ENCODE assay signal across 28 mouse cellular contexts in genomic region chr16:46148661-46149341, GRCm38 (mm10). TPM values are rescaled to one million over a fixed set of nuclear protein-coding genes. Genes with fewer than 3 reads are reported as not detected.
DNase-seq lines count a peak whose midpoint lies in the region; ATAC-seq and TF ChIP-seq lines count a peak whose summit lies in the region.
"Had no signal": no experiment of that assay in that cellular context is flagged by ENCODE, and none has a peak within 500 bp of the region (broad histone marks: within the 10 kb centered on the region; RNA-seq: fewer than 3 reads in every experiment).

No protein-coding gene starts in this region.

- DNase-seq in forebrain, postnatal 0 days: peak; percentile 6
- DNase-seq in forebrain, embryonic 11.5 days (ENCODE audit: low spot score): no peak
- DNase-seq in left cerebral cortex, postnatal 14 days (ENCODE audit: low spot score in 2 of 2): peak; percentile 7 to 32
- no peak for DNase-seq in left cerebral cortex, adult 8-10 months (ENCODE audit: low spot score in 2 of 2)
- peak; percentile 22 for DNase-seq in telencephalon, adult 2 months (ENCODE audit: low read depth, low spot score)
- no peak for DNase-seq in thymus, adult 18-20 months
- no peak for DNase-seq in embryo, embryonic 10.5 days (ENCODE audit: low spot score)
- DNase-seq: adrenal gland, adult 2 months; cerebellum, adult 2 months; cerebellum, postnatal 36 days; gastrocnemius, adult 2 months; heart, postnatal 4 days; kidney, adult 9 months; liver, embryonic 13.5 days; lung, adult 2 months; lung, postnatal 14 days; midbrain, embryonic 14.5 days had no signal

- intact Hi-C loops in left cerebral cortex, postnatal 14 days (cut with DNase I): no loop called here

- no peak overlapping the region for H3K9ac ChIP-seq in forebrain, postnatal 0 days
- H3K9ac ChIP-seq in forebrain, embryonic 11.5 days (ENCODE audit: low read length): no peak overlapping the region
- H3K9ac ChIP-seq: embryonic facial prominence, embryonic 15.5 days; limb, embryonic 13.5 days; liver, embryonic 13.5 days; neural tube, embryonic 12.5 days had no signal

- peak; percentile 88 for ATAC-seq in forebrain, postnatal 0 days
- ATAC-seq in forebrain, embryonic 11.5 days (replicated peaks; ENCODE audit: low FRiP score): no peak
- ATAC-seq in common myeloid progenitor, adult 5-6 weeks (replicated peaks; ENCODE audit: low read depth, poor library complexity, severe bottlenecking): peak; percentile 88
- ATAC-seq: CD4-positive, CD25-positive, alpha-beta regulatory T cell, adult 4 months; hindbrain, embryonic 16.5 days; intestine, embryonic 16.5 days; Patski had no signal

- H3K4me3 ChIP-seq in forebrain, postnatal 0 days (ENCODE audit: low read depth, low read length): no peak overlapping the region
- no peak overlapping the region for H3K4me3 ChIP-seq in forebrain, embryonic 11.5 days (ENCODE audit: low read depth, low read length)
- H3K4me3 ChIP-seq: embryonic facial prominence, embryonic 15.5 days; gastrocnemius, adult 2 months; heart, embryonic 10.5 days; limb, embryonic 13.5 days; liver, embryonic 13.5 days; neural tube, embryonic 12.5 days had no signal

- H3K4me1 ChIP-seq in forebrain, postnatal 0 days (ENCODE audit: insufficient read depth): no peaks in the 10 kb centered on the region
- no peaks in the 10 kb centered on the region for H3K4me1 ChIP-seq in forebrain, embryonic 11.5 days (replicated peaks; ENCODE audit: control insufficient read depth, insufficient read depth, low read length)
- H3K4me1 ChIP-seq: embryonic facial prominence, embryonic 15.5 days; limb, embryonic 13.5 days; liver, embryonic 13.5 days; neural tube, embryonic 12.5 days had no signal

- 52% methylated on average over 3 of the region's 3 CpGs for WGBS in forebrain, postnatal 0 days
- 78% methylated on average over 3 of the region's 3 CpGs for WGBS in forebrain, embryonic 11.5 days

- no peak for TF ChIP-seq CTCF in forebrain, postnatal 0 days (IDR thresholded peaks at IDR 0.05; ENCODE audit: low read depth)

- no peak overlapping the region for H3K27ac ChIP-seq in forebrain, postnatal 0 days (ENCODE audit: low read depth, low read length)
- H3K27ac ChIP-seq in forebrain, embryonic 11.5 days (ENCODE audit: low read depth, low read length): no peak overlapping the region
- H3K27ac ChIP-seq: embryonic facial prominence, embryonic 15.5 days; gastrocnemius, adult 2 months; heart, embryonic 10.5 days; limb, embryonic 13.5 days; liver, embryonic 13.5 days; neural tube, embryonic 12.5 days had no signal

- no peaks in the 10 kb centered on the region for H3K36me3 ChIP-seq in forebrain, postnatal 0 days (ENCODE audit: insufficient read depth)
- H3K36me3 ChIP-seq in forebrain, embryonic 11.5 days (ENCODE audit: control insufficient read depth, insufficient read depth, low read length): no peaks in the 10 kb centered on the region
- H3K36me3 ChIP-seq: embryonic facial prominence, embryonic 15.5 days; heart, embryonic 10.5 days; limb, embryonic 13.5 days; liver, embryonic 13.5 days; neural tube, embryonic 12.5 days had no signal

- no peak overlapping the region for H3K4me2 ChIP-seq in forebrain, postnatal 0 days (ENCODE audit: low read depth)
- H3K4me2 ChIP-seq in forebrain, embryonic 11.5 days (ENCODE audit: low read depth, low read length, severe bottlenecking): no peak overlapping the region
- H3K4me2 ChIP-seq: embryonic facial prominence, embryonic 15.5 days; limb, embryonic 13.5 days; liver, embryonic 13.5 days; neural tube, embryonic 12.5 days had no signal

- H3K9me3 ChIP-seq in forebrain, postnatal 0 days (ENCODE audit: low read length): no peaks in the 10 kb centered on the region
- no peaks in the 10 kb centered on the region for H3K9me3 ChIP-seq in forebrain, embryonic 11.5 days (ENCODE audit: control insufficient read depth, low read length)
- H3K9me3 ChIP-seq: embryonic facial prominence, embryonic 15.5 days; heart, embryonic 10.5 days; limb, embryonic 13.5 days; liver, embryonic 13.5 days; neural tube, embryonic 12.5 days had no signal

- no peaks in the 10 kb centered on the region for H3K27me3 ChIP-seq in forebrain, postnatal 0 days (ENCODE audit: insufficient read depth, low read length)
- no peaks in the 10 kb centered on the region for H3K27me3 ChIP-seq in forebrain, embryonic 11.5 days (ENCODE audit: control insufficient read depth, insufficient read depth, low read length)
- H3K27me3 ChIP-seq: embryonic facial prominence, embryonic 15.5 days; limb, embryonic 13.5 days; liver, embryonic 13.5 days; neural tube, embryonic 12.5 days had no signal

RNA-seq across cellular contexts. Expression of gene Gm4737, which starts 6.1 kb away (rescaled TPM):
- total RNA-seq in forebrain, postnatal 0 days (2014; rRNA removed): 0.90 and 1.4 TPM in 2 replicates
- 0.90 and 2.1 TPM in 2 replicates for polyA plus RNA-seq in forebrain, postnatal 0 days (2015; fragmentation: Nextera tagmentation; extraction: Ambion mirVana)
- polyA plus RNA-seq in forebrain, embryonic 11.5 days (2014; fragmentation: Nextera tagmentation; extraction: Ambion mirVana): 3.7 and 4.7 TPM in 2 replicates
- 10 to 100 TPM; 10.9 to 11.0 TPM for total RNA-seq in left cerebral cortex, postnatal 14 days (2021)
- 10 to 100 TPM; 14.5 to 15.2 (median 14.8) TPM for total RNA-seq in left cerebral cortex, adult 8-10 months (2022)
- total RNA-seq in common myeloid progenitor, adult 5-6 weeks (2017): 16.9 and 25.5 TPM in 2 replicates

RNA-seq across cellular contexts. Expression of gene Cd96, which starts 28.8 kb away (rescaled TPM):
- total RNA-seq in forebrain, postnatal 0 days (2014; rRNA removed): 0.10 and 0.46 TPM in 2 replicates
- polyA plus RNA-seq in forebrain, postnatal 0 days (2015; fragmentation: Nextera tagmentation; extraction: Ambion mirVana): 0.06 TPM in 1 of 2 replicates, not detected in the other
- polyA plus RNA-seq in forebrain, embryonic 11.5 days (2014; fragmentation: Nextera tagmentation; extraction: Ambion mirVana): not detected in 2 replicates
- total RNA-seq in left cerebral cortex, postnatal 14 days (2021): not detected
- not detected for total RNA-seq in left cerebral cortex, adult 8-10 months (2022)
- total RNA-seq in common myeloid progenitor, adult 5-6 weeks (2017): 6.5 and 12.0 TPM in 2 replicates
- total RNA-seq: adrenal gland, adult 2 months; gastrocnemius, adult 2 months; gastrocnemius, postnatal 4 days; heart, postnatal 4 days; left cerebral cortex, postnatal 25 days had no signal
- polyA plus RNA-seq: heart, embryonic 10.5 days; liver, embryonic 13.5 days; neural tube, embryonic 12.5 days had no signal

Comparison
In these comparisons a context has a peak if more than half of its experiments do, and no peak if none do; other contexts are left out.
1. DNase-seq: peak in forebrain, postnatal 0 days (single experiment), left cerebral cortex, postnatal 14 days (2 of 2) and telencephalon, adult 2 months (single experiment); none in forebrain, embryonic 11.5 days (single experiment), left cerebral cortex, adult 8-10 months (0 of 2), thymus, adult 18-20 months (0 of 2) and embryo, embryonic 10.5 days (single experiment).